Mouse (Mus musculus): ENCODE measurements at regions not wholly inside any gene's neighbourhood (a gene's known extent, or its start where the extent isn't known, plus 50 kb on each side); places are given as distances from the start of the nearest gene placed in this dataset.

DNA sequence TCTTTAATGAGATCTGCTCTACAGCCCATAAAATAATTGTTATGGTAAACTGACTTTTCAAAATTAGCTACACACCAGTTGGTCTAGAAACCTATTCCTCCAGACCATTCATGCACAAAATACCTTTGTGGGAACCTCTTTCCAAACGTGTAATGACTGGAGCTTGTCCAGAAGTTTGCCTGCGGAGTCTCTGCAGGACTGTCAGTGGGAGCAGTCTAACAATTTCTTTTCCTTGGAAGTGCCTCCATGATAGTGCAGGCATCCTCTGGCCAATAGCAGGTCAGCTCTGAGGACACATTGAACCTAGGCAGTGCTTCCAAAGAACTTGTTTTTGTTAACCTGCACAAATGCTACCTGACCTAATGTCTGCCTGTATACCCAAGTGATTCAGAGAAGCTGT lies 932.3 kb downstream of the Pcdh9 start:
- Histone ChIP-seq H3K9ac (no peak overlapping the region), H3K27me3 (ENCODE audit: control insufficient read depth, insufficient read depth, low read length) (no peaks in the 10 kb centered on the region), H3K4me3 (replicated peaks; ENCODE audit: low read length) (no peak overlapping the region), H3K27ac (no peak overlapping the region), H3K4me1 (replicated peaks; ENCODE audit: control insufficient read depth, insufficient read depth, low read length) (no peaks in the 10 kb centered on the region), H3K9me3 (ENCODE audit: control insufficient read depth, low read length) (no peaks in the 10 kb centered on the region), H3K36me3 (replicated peaks; ENCODE audit: control insufficient read depth, insufficient read depth) (no peaks in the 10 kb centered on the region), H3K4me2 (replicated peaks) (no peak overlapping the region)
- peak; percentile 24 for DNase-seq (ENCODE audit: low spot score)
- WGBS = 12% methylated on average over 2 of the region's 2 CpGs
- ATAC-seq (ENCODE audit: low FRiP score) = peak; percentile 43; the same call in 1 of the 2 replicates

DNA sequence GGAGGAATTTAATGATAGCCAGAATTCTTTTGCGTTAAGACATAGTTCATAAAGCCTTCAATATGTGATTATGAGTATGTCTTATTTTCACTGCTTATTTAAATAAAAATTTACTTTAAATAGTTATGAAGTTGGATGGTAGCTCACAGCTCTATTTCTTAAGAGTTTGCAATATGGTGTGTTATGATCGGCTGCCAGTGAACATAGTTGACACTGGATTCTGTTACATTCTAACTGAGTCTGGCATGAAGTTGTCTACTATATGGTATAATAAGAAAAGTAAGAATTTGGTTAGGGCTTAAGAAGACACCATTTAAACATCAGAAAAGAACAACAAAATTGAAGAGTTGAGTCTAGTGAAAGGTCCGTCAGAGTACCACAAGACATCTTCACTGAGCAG lies 935.0 kb downstream of the Pcdh9 start:
- H3K36me3 ChIP-seq (replicated peaks; ENCODE audit: control insufficient read depth, insufficient read depth) = no peaks in the 10 kb centered on the region
- ATAC-seq (ENCODE audit: low FRiP score) = no peak
- DNase-seq (ENCODE audit: low spot score) = peak; percentile 8
- no peaks in the 10 kb centered on the region for H3K27me3 ChIP-seq (ENCODE audit: control insufficient read depth, insufficient read depth, low read length)
- H3K27ac ChIP-seq = no peak overlapping the region
- H3K4me1 ChIP-seq (replicated peaks; ENCODE audit: control insufficient read depth, insufficient read depth, low read length) = no peaks in the 10 kb centered on the region
- 96% methylated on average over 3 of the region's 3 CpGs for WGBS
- no peak overlapping the region for H3K4me2 ChIP-seq (replicated peaks)
- H3K4me3 ChIP-seq (replicated peaks; ENCODE audit: low read length) = no peak overlapping the region
- H3K9ac ChIP-seq = no peak overlapping the region
- H3K9me3 ChIP-seq (ENCODE audit: control insufficient read depth, low read length) = no peaks in the 10 kb centered on the region

DNA sequence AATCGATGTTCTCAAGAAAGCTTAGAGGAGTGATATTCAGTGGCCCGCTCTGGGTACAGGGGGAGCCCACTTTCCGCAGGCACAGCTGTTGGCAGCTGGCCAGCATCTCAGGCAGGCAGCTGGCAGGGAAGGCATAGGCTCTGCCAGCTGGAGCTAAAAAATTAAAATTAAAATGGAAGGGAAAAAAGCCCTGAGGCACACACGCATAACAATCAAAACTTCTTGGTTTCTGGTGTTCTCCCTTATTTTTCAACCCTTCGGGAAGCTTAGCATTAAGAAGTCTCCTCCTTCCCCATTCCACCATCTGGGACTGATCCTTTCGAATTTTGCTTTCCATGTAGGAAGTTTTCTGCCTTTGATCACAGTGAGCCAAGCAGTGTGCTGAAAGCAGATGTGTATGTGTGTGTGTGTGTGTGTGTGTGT lies 982.8 kb downstream of the Pcdh9 start:
- Histone ChIP-seq H3K4me1 (replicated peaks; ENCODE audit: control insufficient read depth, insufficient read depth, low read length) (no peaks in the 10 kb centered on the region), H3K27me3 (ENCODE audit: control insufficient read depth, insufficient read depth, low read length) (no peaks in the 10 kb centered on the region), H3K4me3 (replicated peaks; ENCODE audit: low read length) (no peak overlapping the region), H3K36me3 (replicated peaks; ENCODE audit: control insufficient read depth, insufficient read depth) (no peaks in the 10 kb centered on the region), H3K9me3 (ENCODE audit: control insufficient read depth, low read length) (no peaks in the 10 kb centered on the region), H3K9ac (no peak overlapping the region), H3K27ac (no peak overlapping the region), H3K4me2 (replicated peaks) (no peak overlapping the region)
- 39% methylated on average over 6 of the region's 6 CpGs for WGBS
- peak; percentile 92 for ATAC-seq (ENCODE audit: low FRiP score)
- peak; percentile 66 for DNase-seq (ENCODE audit: low spot score)

- no peaks in the 10 kb centered on the region for H3K4me1 ChIP-seq (replicated peaks; ENCODE audit: control insufficient read depth, insufficient read depth, low read length)
- H3K27ac ChIP-seq = no peak overlapping the region
- no peak overlapping the region for H3K4me3 ChIP-seq (replicated peaks; ENCODE audit: low read length)
- ATAC-seq (ENCODE audit: low FRiP score) (no peak), DNase-seq (ENCODE audit: low spot score) (no peak)
- no peaks in the 10 kb centered on the region for H3K36me3 ChIP-seq (replicated peaks; ENCODE audit: control insufficient read depth, insufficient read depth)
- WGBS = 83% methylated on average over 7 of the region's 7 CpGs
- H3K9ac ChIP-seq = no peak overlapping the region
- H3K9me3 ChIP-seq (ENCODE audit: control insufficient read depth, low read length) = no peaks in the 10 kb centered on the region
- no peaks in the 10 kb centered on the region for H3K27me3 ChIP-seq (ENCODE audit: control insufficient read depth, insufficient read depth, low read length)
- H3K4me2 ChIP-seq (replicated peaks) = no peak overlapping the region
Measured at GRCm38 (mm10) chr14:92874548-92874947, 1015.9 kb downstream of the Pcdh9 start.

DNA sequence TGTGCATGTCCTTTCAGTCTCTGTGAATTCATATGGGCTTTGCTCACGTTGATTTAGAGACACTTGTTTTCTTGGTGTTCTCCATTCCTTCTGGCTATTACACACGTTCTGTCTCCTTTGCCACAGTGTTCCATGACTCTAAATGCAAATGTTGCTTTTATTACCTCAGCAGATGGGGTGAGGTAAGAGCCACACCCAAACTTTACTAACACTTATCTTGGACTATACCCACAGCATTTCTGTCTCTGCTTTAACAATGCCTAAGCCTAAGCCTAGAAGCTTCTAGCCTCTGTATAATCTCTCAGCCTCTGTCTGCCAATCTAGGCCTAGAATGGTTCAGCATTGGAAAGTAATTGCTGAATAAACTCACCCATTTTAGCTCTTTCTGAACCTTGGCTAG lies 1024.0 kb downstream of the Pcdh9 start:
- H3K9me3 ChIP-seq (ENCODE audit: control insufficient read depth, low read length) = no peaks in the 10 kb centered on the region
- no peaks in the 10 kb centered on the region for H3K4me1 ChIP-seq (replicated peaks; ENCODE audit: control insufficient read depth, insufficient read depth, low read length)
- H3K36me3 ChIP-seq (replicated peaks; ENCODE audit: control insufficient read depth, insufficient read depth) = no peaks in the 10 kb centered on the region
- H3K9ac ChIP-seq = no peak overlapping the region
- H3K4me3 ChIP-seq (replicated peaks; ENCODE audit: low read length) = no peak overlapping the region
- H3K27ac ChIP-seq = no peak overlapping the region
- ATAC-seq (ENCODE audit: low FRiP score) (no peak), DNase-seq (ENCODE audit: low spot score) (no peak)
- 89% methylated on average over 2 of the region's 2 CpGs for WGBS
- H3K27me3 ChIP-seq (ENCODE audit: control insufficient read depth, insufficient read depth, low read length) = no peaks in the 10 kb centered on the region
- H3K4me2 ChIP-seq (replicated peaks) = no peak overlapping the region

- Histone ChIP-seq H3K9ac (no peak overlapping the region), H3K9me3 (ENCODE audit: control insufficient read depth, low read length) (no peaks in the 10 kb centered on the region), H3K4me3 (replicated peaks; ENCODE audit: low read length) (no peak overlapping the region), H3K27me3 (ENCODE audit: control insufficient read depth, insufficient read depth, low read length) (no peaks in the 10 kb centered on the region), H3K36me3 (replicated peaks; ENCODE audit: control insufficient read depth, insufficient read depth) (no peaks in the 10 kb centered on the region), H3K4me1 (replicated peaks; ENCODE audit: control insufficient read depth, insufficient read depth, low read length) (no peaks in the 10 kb centered on the region), H3K27ac (no peak overlapping the region), H3K4me2 (replicated peaks) (no peak overlapping the region)
- DNase-seq (ENCODE audit: low spot score) (no peak), ATAC-seq (ENCODE audit: low FRiP score) (no peak)
- 27% methylated on average over 2 of the region's 2 CpGs for WGBS
Measured at GRCm38 (mm10) chr14:92862942-92863341, 1027.5 kb downstream of the Pcdh9 start.

DNA sequence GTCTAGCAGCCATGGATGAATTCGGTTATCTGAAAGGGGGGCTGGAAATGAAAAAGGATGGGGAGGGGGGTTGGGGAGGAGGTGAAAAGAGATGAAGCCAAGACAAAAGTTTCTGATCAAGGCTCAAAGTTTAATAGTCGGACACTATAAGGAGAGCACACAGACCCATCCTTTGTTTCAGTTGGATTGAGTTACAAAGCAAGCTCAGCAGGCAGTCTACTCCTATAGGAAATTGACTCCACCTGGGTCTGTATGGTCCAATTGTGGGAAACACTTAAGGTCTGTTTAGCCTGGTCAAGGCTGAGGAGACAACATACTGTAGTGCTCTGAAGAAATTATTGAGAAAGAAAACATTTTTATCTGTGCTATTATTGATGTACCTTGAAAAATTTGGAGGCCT lies 1029.8 kb downstream of the Pcdh9 start:
- Histone ChIP-seq H3K27me3 (ENCODE audit: control insufficient read depth, insufficient read depth, low read length) (no peaks in the 10 kb centered on the region), H3K4me3 (replicated peaks; ENCODE audit: low read length) (no peak overlapping the region), H3K4me1 (replicated peaks; ENCODE audit: control insufficient read depth, insufficient read depth, low read length) (no peaks in the 10 kb centered on the region), H3K27ac (no peak overlapping the region), H3K9me3 (ENCODE audit: control insufficient read depth, low read length) (no peaks in the 10 kb centered on the region), H3K36me3 (replicated peaks; ENCODE audit: control insufficient read depth, insufficient read depth) (no peaks in the 10 kb centered on the region), H3K4me2 (replicated peaks) (no peak overlapping the region), H3K9ac (no peak overlapping the region)
- ATAC-seq (ENCODE audit: low FRiP score) = no peak
- 57% methylated on average over 2 of the region's 2 CpGs for WGBS
- no peak for DNase-seq (ENCODE audit: low spot score)

- H3K4me1 ChIP-seq (replicated peaks; ENCODE audit: control insufficient read depth, insufficient read depth, low read length) = no peaks in the 10 kb centered on the region
- DNase-seq (ENCODE audit: low spot score) (no peak), ATAC-seq (ENCODE audit: low FRiP score) (no peak)
- H3K9ac ChIP-seq = no peak overlapping the region
- H3K4me3 ChIP-seq (replicated peaks; ENCODE audit: low read length) = no peak overlapping the region
- H3K9me3 ChIP-seq (ENCODE audit: control insufficient read depth, low read length) = no peaks in the 10 kb centered on the region
- 84% methylated on average over 3 of the region's 3 CpGs for WGBS
- H3K27ac ChIP-seq = no peak overlapping the region
- H3K27me3 ChIP-seq (ENCODE audit: control insufficient read depth, insufficient read depth, low read length) = no peaks in the 10 kb centered on the region
- H3K36me3 ChIP-seq (replicated peaks; ENCODE audit: control insufficient read depth, insufficient read depth) = no peaks in the 10 kb centered on the region
- no peak overlapping the region for H3K4me2 ChIP-seq (replicated peaks)
Measured at GRCm38 (mm10) chr14:92833646-92834045, 1056.8 kb downstream of the Pcdh9 start.

GRCm38 (mm10) chr14:92829171-92829570 lies 1061.3 kb downstream of the Pcdh9 start:
- H3K9me3 ChIP-seq (ENCODE audit: control insufficient read depth, low read length) = no peaks in the 10 kb centered on the region
- WGBS = 62% methylated on average over 4 of the region's 4 CpGs
- no peaks in the 10 kb centered on the region for H3K36me3 ChIP-seq (replicated peaks; ENCODE audit: control insufficient read depth, insufficient read depth)
- no peaks in the 10 kb centered on the region for H3K27me3 ChIP-seq (ENCODE audit: control insufficient read depth, insufficient read depth, low read length)
- no peak overlapping the region for H3K4me3 ChIP-seq (replicated peaks; ENCODE audit: low read length)
- no peak overlapping the region for H3K27ac ChIP-seq
- no peaks in the 10 kb centered on the region for H3K4me1 ChIP-seq (replicated peaks; ENCODE audit: control insufficient read depth, insufficient read depth, low read length)
- ATAC-seq (ENCODE audit: low FRiP score) (no peak), DNase-seq (ENCODE audit: low spot score) (no peak)
- no peak overlapping the region for H3K4me2 ChIP-seq (replicated peaks)
- H3K9ac ChIP-seq = no peak overlapping the region

GRCm38 (mm10) chr14:92826576-92827284 lies 1063.7 kb downstream of the Pcdh9 start:
- Histone ChIP-seq H3K27me3 (ENCODE audit: control insufficient read depth, insufficient read depth, low read length) (no peaks in the 10 kb centered on the region), H3K9me3 (ENCODE audit: control insufficient read depth, low read length) (no peaks in the 10 kb centered on the region), H3K36me3 (replicated peaks; ENCODE audit: control insufficient read depth, insufficient read depth) (no peaks in the 10 kb centered on the region), H3K9ac (no peak overlapping the region), H3K27ac (no peak overlapping the region), H3K4me3 (replicated peaks; ENCODE audit: low read length) (no peak overlapping the region), H3K4me1 (replicated peaks; ENCODE audit: control insufficient read depth, insufficient read depth, low read length) (no peaks in the 10 kb centered on the region), H3K4me2 (replicated peaks) (no peak overlapping the region)
- ATAC-seq (ENCODE audit: low FRiP score) (no peak), DNase-seq (ENCODE audit: low spot score) (no peak)
- WGBS = 43% methylated on average over 6 of the region's 6 CpGs

Data from hindbrain, embryonic 14.5 days (tissue).